ENCODE assay signal across 10 mouse cellular contexts in the genomic region with DNA sequence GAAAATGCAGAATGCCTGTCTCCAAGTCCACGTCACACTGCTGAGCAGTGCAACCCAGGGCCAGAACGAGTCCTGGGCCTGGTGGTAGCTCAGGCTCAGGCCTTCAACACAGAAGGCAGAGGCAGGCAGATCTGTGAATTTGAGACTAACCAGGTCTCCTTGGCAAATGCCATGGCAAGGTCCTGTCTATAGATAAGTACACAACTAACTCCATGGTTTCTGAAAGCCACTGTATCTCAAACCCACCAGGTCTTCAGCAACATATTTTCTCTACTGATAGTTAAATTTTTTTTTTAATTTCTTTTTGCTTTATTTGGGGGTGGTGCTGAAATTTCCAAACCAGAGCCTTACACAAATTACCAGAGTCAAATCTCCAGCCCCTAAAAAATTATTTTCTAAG. TPM values are rescaled to one million over a fixed set of nuclear protein-coding genes. Genes with fewer than 3 reads are reported as not detected.
DNase-seq lines count a peak whose midpoint lies in the region; ATAC-seq and TF ChIP-seq lines count a peak whose summit lies in the region.
"Had no signal": no experiment of that assay in that cellular context is flagged by ENCODE, and none has a peak within 500 bp of the region (broad histone marks: within the 10 kb centered on the region; RNA-seq: fewer than 3 reads in every experiment).

No protein-coding gene starts in this region.

- peak overlapping the region; percentile 87 for H3K27ac ChIP-seq in kidney, postnatal 0 days
- peak overlapping the region; percentile 73 for H3K27ac ChIP-seq in intestine, embryonic 15.5 days

- peaks cover 82% of the 10 kb centered on the region for H3K4me1 ChIP-seq in kidney, postnatal 0 days (replicated peaks; ENCODE audit: insufficient read depth, low read length)
- H3K4me1 ChIP-seq in intestine, embryonic 15.5 days (replicated peaks) = peaks cover 84% of the 10 kb centered on the region

- TF ChIP-seq CTCF in kidney, postnatal 0 days (IDR thresholded peaks at IDR 0.05; ENCODE audit: low read depth) = no peak

- no peak for TF ChIP-seq POLR2A in myocyte (IDR thresholded peaks at IDR 0.05; ENCODE audit: insufficient read length, low read depth)

- no peak overlapping the region for H3ac ChIP-seq in myocyte (ENCODE audit: control insufficient read depth, insufficient read length)

- no peaks in the 10 kb centered on the region for H3K27me3 ChIP-seq in kidney, postnatal 0 days (ENCODE audit: insufficient read depth, low read length)
- no peaks in the 10 kb centered on the region for H3K27me3 ChIP-seq in intestine, embryonic 15.5 days (replicated peaks)
- no peaks in the 10 kb centered on the region for H3K27me3 ChIP-seq in myocyte (ENCODE audit: control insufficient read depth, insufficient read depth, insufficient read length)
- H3K27me3 ChIP-seq: limb, embryonic 12.5 days; Patski had no signal

- H3K79me2 ChIP-seq in myocyte (ENCODE audit: control insufficient read depth, insufficient read depth) = peaks cover 100% of the 10 kb centered on the region

- no peak for DNase-seq in kidney, postnatal 0 days (ENCODE audit: low spot score)
- DNase-seq in kidney, adult 8-10 months = no peak
- no peak for DNase-seq in urinary bladder, postnatal 4 days (ENCODE audit: low spot score in 2 of 2)
- DNase-seq in right cerebral cortex, postnatal 14 days = no peak
- DNase-seq: right cerebral cortex, postnatal 4 days had no signal

- 58% methylated on average over 2 of the region's 2 CpGs for WGBS in kidney, postnatal 0 days
- 45% methylated on average over 2 of the region's 2 CpGs for WGBS in intestine, embryonic 15.5 days

- no peak overlapping the region for H3K4me2 ChIP-seq in kidney, postnatal 0 days (ENCODE audit: low read length)
- H3K4me2 ChIP-seq in intestine, embryonic 15.5 days (replicated peaks) = peak overlapping the region; percentile 30
- H3K4me2 ChIP-seq in myocyte (ENCODE audit: low read depth) = peak overlapping the region; percentile 81
- H3K4me2 ChIP-seq: limb, embryonic 12.5 days had no signal

- H3K9ac ChIP-seq in kidney, postnatal 0 days (ENCODE audit: low read depth, low read length) = no peak overlapping the region
- H3K9ac ChIP-seq in intestine, embryonic 15.5 days = no peak overlapping the region
- H3K9ac ChIP-seq: limb, embryonic 12.5 days had no signal

- no peaks in the 10 kb centered on the region for H3K36me3 ChIP-seq in kidney, postnatal 0 days (ENCODE audit: insufficient read depth, low read length)
- H3K36me3 ChIP-seq in intestine, embryonic 15.5 days = no peaks in the 10 kb centered on the region
- peaks cover 18% of the 10 kb centered on the region for H3K36me3 ChIP-seq in myocyte (ENCODE audit: control insufficient read depth, insufficient read depth)
- H3K36me3 ChIP-seq: limb, embryonic 12.5 days had no signal

- no peaks in the 10 kb centered on the region for H3K9me3 ChIP-seq in kidney, postnatal 0 days (replicated peaks; ENCODE audit: low read length)
- no peaks in the 10 kb centered on the region for H3K9me3 ChIP-seq in intestine, embryonic 15.5 days
- H3K9me3 ChIP-seq: limb, embryonic 12.5 days had no signal

- H3K4me3 ChIP-seq in kidney, postnatal 0 days (replicated peaks; ENCODE audit: low read depth, low read length) = no peak overlapping the region
- H3K4me3 ChIP-seq in intestine, embryonic 15.5 days (replicated peaks) = no peak overlapping the region
- H3K4me3 ChIP-seq in myocyte = no peak overlapping the region
- H3K4me3 ChIP-seq: limb, embryonic 12.5 days had no signal

- ATAC-seq in kidney, postnatal 0 days (replicated peaks; ENCODE audit: low FRiP score, low read depth) = no peak
- ATAC-seq in common myeloid progenitor, adult 5-6 weeks (replicated peaks; ENCODE audit: low read depth, poor library complexity, severe bottlenecking) = peak; percentile 29; the same call in 1 of the 2 replicates
- no peak; the same call in 1 of the 2 replicates for ATAC-seq in intestine, embryonic 15.5 days
- ATAC-seq: Patski had no signal

TF ChIP-seq in myocyte, 11 proteins besides CTCF, POLR2A, EP300 and RAD21:
- TF ChIP-seq POLR2AphosphoS2 (IDR thresholded peaks at IDR 0.05; ENCODE audit: insufficient read length, low read depth) = no peak
- no peak for TF ChIP-seq MAX (IDR thresholded peaks at IDR 0.05; ENCODE audit: low read depth)
- TF ChIP-seq TCF12 (IDR thresholded peaks at IDR 0.05; ENCODE audit: insufficient read depth, poor library complexity, severe bottlenecking) = no peak
- no peak for TF ChIP-seq SRF (IDR thresholded peaks at IDR 0.05; ENCODE audit: control insufficient read depth, insufficient read length, low read depth)
- TF ChIP-seq MYOG (IDR thresholded peaks at IDR 0.05; ENCODE audit: control insufficient read depth in 1 of 3, insufficient read depth in 1 of 3, insufficient read length in 2 of 3, low read depth in 2 of 3) = no peak
- TF ChIP-seq CEBPB (IDR thresholded peaks at IDR 0.05; ENCODE audit: insufficient read depth, poor library complexity, severe bottlenecking) = no peak
- no peak for TF ChIP-seq E2F4 (IDR thresholded peaks at IDR 0.05; ENCODE audit: insufficient read depth)
- TF ChIP-seq TCF3 (IDR thresholded peaks at IDR 0.05; ENCODE audit: insufficient read length, low read depth) = no peak
- TF ChIP-seq MYOD1 (IDR thresholded peaks at IDR 0.05; ENCODE audit: control insufficient read depth in 1 of 3, insufficient read length in 2 of 3, low read depth in 2 of 3) = no peak
- no peak for TF ChIP-seq REST (IDR thresholded peaks at IDR 0.05; ENCODE audit: insufficient read depth, insufficient read length)
- no peak for TF ChIP-seq USF1 (IDR thresholded peaks at IDR 0.05; ENCODE audit: low read depth)

RNA-seq across cellular contexts. Expression of a gene that starts 19.3 kb away (rescaled TPM):
- 52.9 and 57.2 TPM in 2 replicates for polyA plus RNA-seq in kidney, postnatal 0 days (2015; fragmentation: Nextera tagmentation; extraction: Ambion mirVana)
- 362 and 430 TPM in 2 replicates for total RNA-seq in common myeloid progenitor, adult 5-6 weeks (2017)
- 51.6 and 52.9 TPM in 2 replicates for polyA plus RNA-seq in intestine, embryonic 15.5 days (2015; fragmentation: Nextera tagmentation; extraction: Ambion mirVana)
- 466 TPM for polyA plus RNA-seq in myocyte (2012; fragmentation: generic; extraction: Trizol)
